In genomic region chr19:47013340-47014158, GRCm38 (mm10) we compare ENCODE assay signal across 12 mouse cellular contexts. TPM values are rescaled to one million over a fixed set of nuclear protein-coding genes. Genes with fewer than 3 reads are reported as not detected.
A peak's percentile ranks its signal among the peaks of the same experiment; 100 is the strongest.
DNase-seq lines count a peak whose midpoint lies in the region; ATAC-seq and TF ChIP-seq lines count a peak whose summit lies in the region.
"Had no signal": no experiment of that assay in that cellular context is flagged by ENCODE, and none has a peak within 500 bp of the region (broad histone marks: within the 10 kb centered on the region; RNA-seq: fewer than 3 reads in every experiment).

No protein-coding gene starts in this region.

- no peak for DNase-seq in heart, embryonic 10.5 days (ENCODE audit: low spot score)
- no peak for DNase-seq in heart, adult 8-10 months (ENCODE audit: low spot score)
- DNase-seq in forebrain, embryonic 10.5 days (ENCODE audit: extremely low spot score, low spot score), result no peak
- no peak for DNase-seq in limb, embryonic 14.5 days (ENCODE audit: low spot score)
- DNase-seq in ovary, postnatal 36 days (ENCODE audit: low spot score), result no peak
- DNase-seq in gastrocnemius, postnatal 4 days (ENCODE audit: low spot score in 2 of 2), result no peak
- no peak for DNase-seq in kidney, adult 11 months
- DNase-seq: heart, postnatal 10 days had no signal

- no peaks in the 10 kb centered on the region for H3K36me3 ChIP-seq in heart, embryonic 10.5 days
- no peaks in the 10 kb centered on the region for H3K36me3 ChIP-seq in ES-Bruce4 (ENCODE audit: control insufficient read depth, insufficient read depth, low read length, poor library complexity, severe bottlenecking)
- H3K36me3 ChIP-seq in forebrain, embryonic 10.5 days (replicated peaks), result no peaks in the 10 kb centered on the region
- H3K36me3 ChIP-seq in limb, embryonic 14.5 days (ENCODE audit: control insufficient read depth, insufficient read depth, low read length), result no peaks in the 10 kb centered on the region
- H3K36me3 ChIP-seq: stomach, embryonic 15.5 days had no signal

- H3K9ac ChIP-seq in ES-Bruce4 (ENCODE audit: low read depth, poor library complexity, severe bottlenecking), result peak overlapping the region; percentile 63
- H3K9ac ChIP-seq in limb, embryonic 14.5 days (ENCODE audit: low read depth, low read length, severe bottlenecking), result no peak overlapping the region
- H3K9ac ChIP-seq: stomach, embryonic 15.5 days had no signal

- no peak for TF ChIP-seq POLR2A in ES-Bruce4 (IDR thresholded peaks at IDR 0.05; ENCODE audit: insufficient read depth, low read length)
- no peak for TF ChIP-seq POLR2A in limb, embryonic 14.5 days (IDR thresholded peaks at IDR 0.05; ENCODE audit: borderline replicate concordance, extremely low read depth, insufficient read depth, insufficient read length)

- TF ChIP-seq CTCF in ES-Bruce4 (IDR thresholded peaks at IDR 0.05; ENCODE audit: low read depth, low read length), result no peak

- no peaks in the 10 kb centered on the region for H3K9me3 ChIP-seq in heart, embryonic 10.5 days
- H3K9me3 ChIP-seq in ES-Bruce4 (replicated peaks; ENCODE audit: control insufficient read depth, insufficient read depth, low read length, poor library complexity, severe bottlenecking), result no peaks in the 10 kb centered on the region
- no peaks in the 10 kb centered on the region for H3K9me3 ChIP-seq in forebrain, embryonic 10.5 days
- H3K9me3 ChIP-seq in limb, embryonic 14.5 days (ENCODE audit: control insufficient read depth, low read length), result no peaks in the 10 kb centered on the region
- H3K9me3 ChIP-seq: stomach, embryonic 15.5 days had no signal

- H3K4me1 ChIP-seq in heart, embryonic 10.5 days, result peaks cover 20% of the 10 kb centered on the region
- H3K4me1 ChIP-seq in ES-Bruce4 (ENCODE audit: control insufficient read depth, insufficient read depth, low read length), result peaks cover 1% of the 10 kb centered on the region
- peaks cover 40% of the 10 kb centered on the region for H3K4me1 ChIP-seq in forebrain, embryonic 10.5 days
- peaks cover 5% of the 10 kb centered on the region for H3K4me1 ChIP-seq in limb, embryonic 14.5 days (ENCODE audit: control insufficient read depth, insufficient read depth, low read length)

- H3K27ac ChIP-seq in heart, embryonic 10.5 days, result no peak overlapping the region
- H3K27ac ChIP-seq in ES-Bruce4 (ENCODE audit: insufficient read depth, low read length), result no peak overlapping the region
- H3K27ac ChIP-seq in forebrain, embryonic 10.5 days, result peak overlapping the region; percentile 52; the same call in 1 of the 2 replicates
- no peak overlapping the region for H3K27ac ChIP-seq in limb, embryonic 14.5 days (replicated peaks; ENCODE audit: low read depth, low read length)
- H3K27ac ChIP-seq: stomach, embryonic 15.5 days had no signal

- ATAC-seq in limb, embryonic 14.5 days (ENCODE audit: low FRiP score, low read depth), result no peak
- ATAC-seq: CD4-positive, CD25-positive, alpha-beta regulatory T cell, adult 4 months; lung, postnatal 0 days had no signal

- H3K4me2 ChIP-seq in limb, embryonic 14.5 days (replicated peaks; ENCODE audit: low read depth, low read length, severe bottlenecking), result peak overlapping the region; percentile 88; the same call in 1 of the 2 replicates

- peaks cover 68% of the 10 kb centered on the region for H3K27me3 ChIP-seq in heart, embryonic 10.5 days (ENCODE audit: insufficient read depth, poor library complexity, severe bottlenecking)
- H3K27me3 ChIP-seq in ES-Bruce4 (ENCODE audit: control insufficient read depth, insufficient read depth, low read length, poor library complexity, severe bottlenecking), result no peaks in the 10 kb centered on the region
- H3K27me3 ChIP-seq in forebrain, embryonic 10.5 days (ENCODE audit: poor library complexity, severe bottlenecking), result peaks cover 67% of the 10 kb centered on the region
- H3K27me3 ChIP-seq in limb, embryonic 14.5 days (ENCODE audit: control insufficient read depth, insufficient read depth, low read length), result peaks cover 54% of the 10 kb centered on the region

- WGBS in heart, embryonic 10.5 days, result 11% methylated on average over 20 of the region's 20 CpGs
- 10% methylated on average over 20 of the region's 20 CpGs for WGBS in forebrain, embryonic 10.5 days
- WGBS in limb, embryonic 14.5 days, result 15% methylated on average over 20 of the region's 20 CpGs

- TF ChIP-seq EP300 in ES-Bruce4 (IDR thresholded peaks at IDR 0.05; ENCODE audit: insufficient read depth, low read depth, low read length), result no peak

- peak overlapping the region; percentile 57; the same call in 1 of the 2 replicates for H3K4me3 ChIP-seq in heart, embryonic 10.5 days
- H3K4me3 ChIP-seq in ES-Bruce4 (ENCODE audit: low read depth, low read length), result peak overlapping the region; percentile 84
- peak overlapping the region; percentile 57 for H3K4me3 ChIP-seq in forebrain, embryonic 10.5 days
- H3K4me3 ChIP-seq in limb, embryonic 14.5 days (replicated peaks; ENCODE audit: low read length), result peak overlapping the region; percentile 50

RNA-seq across cellular contexts. Expression of gene Ina, which starts 0.9 kb away (rescaled TPM):
- 0.15 and 0.60 TPM in 2 replicates for polyA plus RNA-seq in heart, embryonic 10.5 days (2016; fragmentation: Nextera tagmentation; extraction: Ambion mirVana)
- total RNA-seq in heart, adult 8-10 months (2022), result under 1 TPM in 2 of 4 experiments, not detected in 2; 0.06 to 0.19 TPM
- polyA plus RNA-seq in ES-Bruce4 (2011; ENCODE audit: insufficient read depth, insufficient read length, low read depth, missing spikeins), result 21.2 and 21.9 TPM in 2 replicates
- polyA plus RNA-seq in forebrain, embryonic 10.5 days (2016; fragmentation: Nextera tagmentation; extraction: Ambion mirVana), result 9.1 and 15.8 TPM in 2 replicates
- 1.2 and 1.3 TPM in 2 replicates for polyA plus RNA-seq in limb, embryonic 14.5 days (2012; rRNA removed)
- 0.40 and 0.48 TPM in 2 replicates for polyA plus RNA-seq in limb, embryonic 14.5 days (2014; fragmentation: Nextera tagmentation; extraction: Ambion mirVana)
- under 1 TPM; 0.08 to 0.25 TPM for total RNA-seq in gastrocnemius, postnatal 4 days (2021)
- total RNA-seq: heart, postnatal 10 days had no signal
- polyA plus RNA-seq: CD4-positive, CD25-positive, alpha-beta regulatory T cell, adult 4 months had no signal

RNA-seq across cellular contexts. Expression of gene Nt5c2, which starts 1.4 kb away (rescaled TPM):
- polyA plus RNA-seq in heart, embryonic 10.5 days (2016; fragmentation: Nextera tagmentation; extraction: Ambion mirVana), result 71.8 and 86.3 TPM in 2 replicates
- total RNA-seq in heart, adult 8-10 months (2022), result 10 to 100 TPM; 58.1 to 68.9 (median 64.7) TPM
- 62.4 and 76.9 TPM in 2 replicates for polyA plus RNA-seq in ES-Bruce4 (2011; ENCODE audit: insufficient read depth, insufficient read length, low read depth, missing spikeins)
- 70.5 and 71.1 TPM in 2 replicates for polyA plus RNA-seq in forebrain, embryonic 10.5 days (2016; fragmentation: Nextera tagmentation; extraction: Ambion mirVana)
- 28.2 and 32.9 TPM in 2 replicates for polyA plus RNA-seq in limb, embryonic 14.5 days (2012; rRNA removed)
- polyA plus RNA-seq in limb, embryonic 14.5 days (2014; fragmentation: Nextera tagmentation; extraction: Ambion mirVana), result 67.1 and 68.7 TPM in 2 replicates
- 10 to 100 TPM; 68.7 to 80.2 TPM for total RNA-seq in gastrocnemius, postnatal 4 days (2021)

RNA-seq across cellular contexts. Expression of gene Pcgf6, which starts 37.2 kb away (rescaled TPM):
- 14.4 and 21.5 TPM in 2 replicates for polyA plus RNA-seq in heart, embryonic 10.5 days (2016; fragmentation: Nextera tagmentation; extraction: Ambion mirVana)
- total RNA-seq in heart, adult 8-10 months (2022), result 1 to 10 TPM; 3.2 to 3.7 (median 3.3) TPM
- 70.7 and 73.2 TPM in 2 replicates for polyA plus RNA-seq in ES-Bruce4 (2011; ENCODE audit: insufficient read depth, insufficient read length, low read depth, missing spikeins)
- 35.6 and 36.7 TPM in 2 replicates for polyA plus RNA-seq in forebrain, embryonic 10.5 days (2016; fragmentation: Nextera tagmentation; extraction: Ambion mirVana)
- polyA plus RNA-seq in limb, embryonic 14.5 days (2012; rRNA removed), result 30.5 and 33.9 TPM in 2 replicates
- 17.7 and 20.5 TPM in 2 replicates for polyA plus RNA-seq in limb, embryonic 14.5 days (2014; fragmentation: Nextera tagmentation; extraction: Ambion mirVana)
- total RNA-seq in gastrocnemius, postnatal 4 days (2021), result 1 to 10 TPM; 5.3 to 7.0 TPM

RNA-seq across cellular contexts. Expression of gene Taf5, which starts 54.0 kb away (rescaled TPM):
- polyA plus RNA-seq in heart, embryonic 10.5 days (2016; fragmentation: Nextera tagmentation; extraction: Ambion mirVana), result 3.9 and 7.3 TPM in 2 replicates
- 1 to 10 TPM; 1.9 to 2.9 (median 2.1) TPM for total RNA-seq in heart, adult 8-10 months (2022)
- 19.4 and 21.8 TPM in 2 replicates for polyA plus RNA-seq in ES-Bruce4 (2011; ENCODE audit: insufficient read depth, insufficient read length, low read depth, missing spikeins)
- 7.4 and 7.5 TPM in 2 replicates for polyA plus RNA-seq in forebrain, embryonic 10.5 days (2016; fragmentation: Nextera tagmentation; extraction: Ambion mirVana)
- 8.1 and 8.7 TPM in 2 replicates for polyA plus RNA-seq in limb, embryonic 14.5 days (2012; rRNA removed)
- 7.9 and 8.8 TPM in 2 replicates for polyA plus RNA-seq in limb, embryonic 14.5 days (2014; fragmentation: Nextera tagmentation; extraction: Ambion mirVana)
- 1 to 10 TPM; 4.0 to 4.1 TPM for total RNA-seq in gastrocnemius, postnatal 4 days (2021)
